Mouse (Mus musculus) small intestine, adult 2 months (tissue): Measurements from ENCODE around the gene Neb. TPM values are rescaled to one million over a fixed set of nuclear protein-coding genes. Genes with fewer than 3 reads are reported as not detected.

ENCODE experiments used
- H3K27ac ChIP-seq: fragments of 200-500 bp; 2 replicates; pipeline ENCODE4 v1.5.1; 2012; ENCODE audit warnings: low read depth, low read length, control low read depth, inconsistent platforms; ENCODE audit not compliant: insufficient read depth
- H3K27me3 ChIP-seq: fragments of 200-500 bp; 2 replicates; pipeline ENCODE4 v1.6.1; 2012; ENCODE audit warnings: mild to moderate bottlenecking, moderate library complexity, low read length, inconsistent platforms; ENCODE audit not compliant: control insufficient read depth, insufficient read depth
- H3K36me3 ChIP-seq: fragments of 200-500 bp; 2 replicates; pipeline ENCODE4 v1.6.1; 2012; ENCODE audit warnings: mild to moderate bottlenecking, low read length, control low read depth, inconsistent platforms; ENCODE audit not compliant: control insufficient read depth, insufficient read depth
- H3K4me1 ChIP-seq: fragments of 200-500 bp; 2 replicates; pipeline ENCODE4 v1.6.1; 2012; ENCODE audit warnings: low read length, inconsistent platforms, mixed read lengths; ENCODE audit not compliant: control insufficient read depth, insufficient read depth, insufficient read length
- H3K4me3 ChIP-seq: fragments of 200-500 bp; 2 replicates; pipeline ENCODE4 v1.5.1; 2012; ENCODE audit warnings: low read depth, mild to moderate bottlenecking, control low read depth, inconsistent platforms, low read length, moderate library complexity
- CTCF ChIP-seq: fragments of 200-500 bp; IDR thresholded peaks from 2 replicates; pipeline ENCODE4 v1.5.1; 2012; ENCODE audit warnings: low read depth, mild to moderate bottlenecking, control low read depth, inconsistent platforms, low read length, moderate library complexity, mixed read lengths; ENCODE audit not compliant: insufficient replicate concordance, insufficient read length; ENCODE audit errors: extremely low read depth
- POLR2A ChIP-seq: fragments of 200-500 bp; IDR thresholded peaks from 2 replicates; pipeline ENCODE4 v1.6.1; 2012; ENCODE audit warnings: low read depth, mild to moderate bottlenecking, control low read depth, inconsistent platforms, low read length, moderate library complexity
- WGBS: fragments of 180-500 bp; shearing (Covaris S2); methylation state at CpG from one replicate; pipeline ENCODE4 v1.1.7; 2018; 5-methylcytosine and 5-hydroxymethylcytosine counted together
- polyA plus RNA-seq: library from polyadenylated mRNA; depleted of rRNA; stranded (reverse); fragments of >200 nt; gene quantifications from 2 replicates; pipeline ENCODE4 v1.2.3, GENCODE M21; 2012

Gene Neb
- polyA plus RNA-seq, 1 experiment = 0.23 TPM

DNA sequence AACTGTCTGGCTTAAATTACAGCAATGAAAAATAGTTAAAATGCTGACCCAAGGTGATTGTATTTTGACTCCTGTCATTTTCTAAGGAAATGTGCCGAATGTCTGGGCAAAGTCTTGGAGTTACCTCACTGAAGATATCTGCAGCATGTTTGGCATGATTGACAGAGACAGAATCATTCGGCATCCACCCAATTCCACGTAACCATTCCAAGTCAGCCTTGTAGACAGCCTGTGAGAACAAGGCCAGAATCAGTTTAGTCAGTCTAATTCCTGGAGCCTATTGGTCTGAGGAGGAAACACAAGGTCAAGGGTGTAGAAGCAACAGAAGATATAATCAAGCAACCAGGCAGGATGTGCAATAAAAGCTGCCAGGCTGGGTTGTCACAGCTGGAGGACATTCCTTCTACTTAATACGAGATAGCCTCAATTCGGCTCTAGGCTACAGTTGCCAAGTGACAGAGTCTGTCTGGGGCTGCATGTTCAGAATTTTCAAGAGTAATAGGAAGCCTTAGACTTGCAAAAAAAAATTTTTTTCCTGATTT is 166.8 kb downstream of the Neb start:
- Histone ChIP-seq H3K27me3 (no peaks in the 10 kb centered on the region), H3K27ac (no peak overlapping the region), H3K36me3 (no peaks in the 10 kb centered on the region), H3K4me3 (no peak overlapping the region), H3K4me1 (no peaks in the 10 kb centered on the region)
- WGBS = 52% methylated on average over 5 of the region's 5 CpGs
- no peak for TF ChIP-seq POLR2A
- TF ChIP-seq CTCF = no peak

DNA sequence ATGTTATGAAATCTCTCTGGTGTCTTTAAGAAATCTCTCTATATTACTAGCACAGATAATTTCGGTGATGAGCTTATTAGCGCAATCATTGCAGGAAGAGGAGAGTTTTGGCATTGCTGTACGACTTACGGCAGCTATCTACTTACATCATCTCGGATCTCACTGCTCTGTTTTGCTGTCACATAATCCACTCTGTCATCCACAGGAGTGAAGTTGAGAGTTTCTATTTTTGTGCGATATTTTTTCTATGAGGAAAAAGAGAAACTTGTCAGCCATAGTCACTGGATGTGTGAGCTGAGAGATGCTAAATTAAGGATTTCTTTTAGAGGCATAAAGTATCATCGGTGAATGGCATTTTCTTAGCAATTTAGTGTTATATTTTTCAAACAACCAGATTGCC is 167.6 kb downstream of the Neb start:
- TF ChIP-seq CTCF (no peak), POLR2A (no peak)
- Histone ChIP-seq H3K4me1 (no peaks in the 10 kb centered on the region), H3K36me3 (no peaks in the 10 kb centered on the region), H3K27me3 (no peaks in the 10 kb centered on the region), H3K27ac (no peak overlapping the region), H3K4me3 (no peak overlapping the region)
- WGBS = 90% methylated on average over 7 of the region's 7 CpGs

DNA sequence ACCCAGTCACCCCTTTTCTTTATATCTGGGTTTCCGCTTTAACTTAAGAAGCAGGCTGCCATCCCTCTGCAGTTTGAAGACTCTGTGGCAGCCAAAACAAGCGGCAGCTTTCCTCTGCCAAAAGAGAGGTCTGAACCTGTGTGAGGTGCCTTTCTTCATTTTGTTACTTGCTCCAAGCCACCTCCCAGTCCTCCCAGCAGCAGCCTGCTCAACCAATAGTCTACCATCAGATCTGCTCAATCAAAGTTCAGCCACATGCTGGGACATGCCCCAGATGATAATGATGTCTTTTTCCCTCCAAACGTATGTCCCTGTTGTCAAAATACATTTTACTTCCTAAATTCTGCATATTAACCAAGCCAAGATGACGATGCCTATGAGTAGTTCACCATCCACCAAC is 173.3 kb downstream of the Neb start:
- H3K27me3 ChIP-seq = no peaks in the 10 kb centered on the region
- H3K36me3 ChIP-seq = no peaks in the 10 kb centered on the region
- TF ChIP-seq CTCF (no peak), POLR2A (no peak)
- H3K27ac ChIP-seq = no peak overlapping the region
- no peak overlapping the region for H3K4me3 ChIP-seq
- no peaks in the 10 kb centered on the region for H3K4me1 ChIP-seq
- WGBS = 82% methylated on average over 4 of the region's 4 CpGs

DNA sequence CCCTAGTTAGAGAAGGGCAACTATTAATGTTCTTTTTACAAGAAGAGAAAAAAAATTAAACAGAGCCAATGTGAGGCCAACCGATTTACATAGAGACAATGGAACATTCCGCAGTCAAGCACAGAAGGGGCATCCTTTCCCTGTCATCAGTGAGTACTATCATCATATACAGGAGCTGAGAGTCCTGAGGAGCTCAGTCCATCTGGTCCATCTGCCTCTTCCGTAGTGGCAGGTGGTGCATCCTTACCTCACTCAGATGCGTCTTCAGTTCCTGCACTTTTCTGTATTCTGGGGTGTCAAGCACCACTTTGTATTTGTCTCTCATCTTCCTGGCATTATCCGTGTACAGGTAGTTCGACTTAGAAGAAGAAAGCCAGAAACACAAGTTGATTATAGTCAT is 184.6 kb downstream of the Neb start:
- H3K27ac ChIP-seq = no peak overlapping the region
- H3K27me3 ChIP-seq = no peaks in the 10 kb centered on the region
- WGBS = 92% methylated on average over 6 of the region's 6 CpGs
- H3K4me1 ChIP-seq = no peaks in the 10 kb centered on the region
- H3K4me3 ChIP-seq = no peak overlapping the region
- no peaks in the 10 kb centered on the region for H3K36me3 ChIP-seq
- TF ChIP-seq CTCF = no peak

DNA sequence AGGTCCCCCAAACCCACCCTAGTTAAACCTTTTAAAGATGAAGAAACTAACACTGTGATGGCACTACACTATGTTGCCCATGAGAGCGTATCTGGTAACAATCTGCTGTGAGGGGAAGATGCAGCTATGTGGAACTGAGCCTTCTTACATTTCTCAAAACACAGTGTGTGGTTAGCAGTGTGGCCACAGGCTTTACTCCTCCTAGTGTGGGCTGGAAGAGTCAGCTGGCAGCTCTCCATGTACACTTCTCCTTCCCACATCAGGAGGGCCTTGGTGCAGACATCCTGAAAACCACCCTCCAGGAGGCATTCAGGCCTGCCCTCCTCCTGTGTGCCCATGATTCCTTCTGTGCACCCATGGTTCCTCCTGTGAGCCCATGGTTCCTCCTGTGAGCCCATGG is 198.6 kb downstream of the Neb start:
- no peak overlapping the region for H3K27ac ChIP-seq
- TF ChIP-seq POLR2A = no peak
- TF ChIP-seq CTCF = no peak

DNA sequence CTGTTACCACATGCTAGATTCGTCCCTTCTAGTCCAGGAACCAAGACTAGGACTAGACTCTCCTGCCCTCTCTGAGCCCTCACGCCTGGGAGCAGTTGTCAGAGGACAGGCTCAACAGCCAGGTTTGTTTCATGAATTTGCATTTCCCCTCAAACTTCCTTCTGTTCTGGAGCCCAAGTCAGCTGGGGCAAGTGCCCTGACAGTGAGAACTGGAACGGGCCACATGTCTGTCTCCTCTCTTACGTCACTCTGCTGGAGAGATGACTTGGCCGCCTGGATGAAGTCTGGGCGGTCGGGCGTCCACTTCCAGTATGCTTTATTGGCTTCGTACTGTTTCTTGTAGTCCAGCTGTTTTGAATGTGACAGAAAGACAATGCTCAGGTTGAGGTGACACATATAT is 200.5 kb downstream of the Neb start:
- H3K36me3 ChIP-seq = no peaks in the 10 kb centered on the region
- no peaks in the 10 kb centered on the region for H3K27me3 ChIP-seq
- TF ChIP-seq CTCF (no peak), POLR2A (no peak)
- no peak overlapping the region for H3K27ac ChIP-seq
- H3K4me3 ChIP-seq = no peak overlapping the region
- H3K4me1 ChIP-seq = no peaks in the 10 kb centered on the region
- 85% methylated on average over 9 of the region's 9 CpGs for WGBS

More for the DNA sequence above, 198.6 kb downstream of the Neb start:
- WGBS = 84% methylated on average over 1 of the region's 1 CpGs
- Histone ChIP-seq H3K4me3 (no peak overlapping the region), H3K27me3 (no peaks in the 10 kb centered on the region), H3K4me1 (no peaks in the 10 kb centered on the region), H3K36me3 (no peaks in the 10 kb centered on the region)

DNA sequence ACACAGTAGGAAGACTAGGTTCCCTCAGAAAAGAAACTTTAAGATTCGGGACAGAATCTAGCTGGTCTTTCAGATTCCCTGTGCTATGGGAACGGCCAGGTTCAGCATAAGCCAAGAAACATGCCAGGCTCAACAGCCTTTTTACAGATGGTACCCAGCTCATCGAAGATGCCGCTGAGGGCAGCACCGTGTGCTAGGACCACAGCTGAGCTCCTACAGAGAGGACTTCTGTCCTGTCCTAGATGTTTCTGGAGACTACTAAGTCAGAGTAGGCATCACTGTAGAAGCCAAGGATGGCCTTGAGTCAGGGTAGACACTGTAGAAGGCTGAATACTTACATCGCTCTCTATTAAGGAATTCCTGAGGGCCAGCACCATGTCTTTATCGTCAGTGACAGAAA is 201.1 kb downstream of the Neb start:
- H3K27ac ChIP-seq = no peak overlapping the region
- WGBS = 93% methylated on average over 7 of the region's 7 CpGs

More for the DNA sequence above, 201.1 kb downstream of the Neb start:
- no peaks in the 10 kb centered on the region for H3K27me3 ChIP-seq
- no peaks in the 10 kb centered on the region for H3K4me1 ChIP-seq
- no peak overlapping the region for H3K4me3 ChIP-seq
- TF ChIP-seq CTCF = no peak
- TF ChIP-seq POLR2A = no peak
- no peaks in the 10 kb centered on the region for H3K36me3 ChIP-seq
